Mouse (Mus musculus) midbrain, postnatal 0 days (tissue): Measurements from ENCODE around the gene Tnip1. TPM values are rescaled to one million over a fixed set of nuclear protein-coding genes. Genes with fewer than 3 reads are reported as not detected.
A peak's percentile ranks its signal among the peaks of the same experiment; 100 is the strongest.

Source experiments
- ATAC-seq: fragments of 200-750 bp; cut with Nextera tagmentation; 2 replicates; pipeline ENCODE4 v1.8.0; 2017; ENCODE audit warnings: moderate number of reproducible peaks, mild to moderate bottlenecking, moderate TSS enrichment, moderate library complexity; ENCODE audit not compliant: low FRiP score
- DNase-seq: peaks from one replicate; pipeline ENCODE4 v3.0.0-alpha.2; 2015; ENCODE audit warnings: low spot score
- H3K27ac ChIP-seq: fragments of 300-500 bp; sonication (generic); 2 replicates; pipeline ENCODE4 v1.5.1; 2014; ENCODE audit warnings: low read depth, mild to moderate bottlenecking, low read length, mixed read lengths
- H3K27me3 ChIP-seq: fragments of 300-500 bp; sonication (generic); 2 replicates; pipeline ENCODE4 v1.6.1; 2014; ENCODE audit warnings: low read length, control low read depth, mixed read lengths; ENCODE audit not compliant: insufficient read depth
- H3K36me3 ChIP-seq: fragments of 300-500 bp; sonication (generic); 2 replicates; pipeline ENCODE4 v1.6.1; 2014; ENCODE audit warnings: low read length, control low read depth, mixed read lengths; ENCODE audit not compliant: insufficient read depth
- H3K4me1 ChIP-seq: fragments of 300-500 bp; sonication (generic); 2 replicates; pipeline ENCODE4 v1.6.1; 2014; ENCODE audit warnings: mild to moderate bottlenecking, control low read depth, antibody characterized with exemption, low read length, mixed read lengths; ENCODE audit not compliant: insufficient read depth
- H3K4me2 ChIP-seq: fragments of 300-500 bp; sonication (generic); 2 replicates; pipeline ENCODE4 v1.6.1; 2014; ENCODE audit warnings: low read depth, mild to moderate bottlenecking, low read length, mixed read lengths; ENCODE audit not compliant: poor library complexity, severe bottlenecking
- H3K4me3 ChIP-seq: fragments of 300-500 bp; sonication (generic); 2 replicates; pipeline ENCODE4 v1.5.1; 2014; ENCODE audit warnings: low read depth, mild to moderate bottlenecking, low read length, moderate library complexity
- H3K9ac ChIP-seq: fragments of 300-500 bp; sonication (generic); replicated peaks from 2 replicates; pipeline ENCODE4 v1.6.1; 2014; ENCODE audit warnings: mild to moderate bottlenecking, low read length, moderate library complexity, mixed read lengths; ENCODE audit not compliant: poor library complexity, severe bottlenecking
- H3K9me3 ChIP-seq: fragments of 300-500 bp; sonication (generic); 2 replicates; pipeline ENCODE4 v1.6.1; 2016; ENCODE audit warnings: low read length, control low read depth
- CTCF ChIP-seq: IDR thresholded peaks from 2 replicates; pipeline ENCODE4 v1.5.1; 2016; ENCODE audit warnings: antibody characterized with exemption, mild to moderate bottlenecking
- WGBS: fragments of 180-500 bp; shearing (Covaris S2); extraction: QIAGEN DNeasy Blood & Tissue Kit; methylation state at CpG from one replicate; pipeline ENCODE4 v1.1.7; 2014; 5-methylcytosine and 5-hydroxymethylcytosine counted together
- polyA plus RNA-seq: library from polyadenylated mRNA; unstranded; fragments of >200 nt; fragmentation: Nextera tagmentation; extraction: Ambion mirVana; gene quantifications from 2 replicates; pipeline ENCODE4 v1.2.1, GENCODE M21; 2015
- total RNA-seq: library from RNA; depleted of rRNA; stranded (reverse); fragments of >200 nt; gene quantifications from 2 replicates; pipeline ENCODE4 v1.2.3, GENCODE M21; 2014

The Tnip1 gene
- total and polyA plus RNA-seq, 2 experiments from 2014 or later: 17.2 to 19.2 TPM

- Histone ChIP-seq H3K4me3 (no peak overlapping the region), H3K9ac (no peak overlapping the region), H3K27ac (no peak overlapping the region), H3K36me3 (peaks cover 42% of the 10 kb centered on the region), H3K9me3 (no peaks in the 10 kb centered on the region), H3K4me1 (no peaks in the 10 kb centered on the region), H3K4me2 (no peak overlapping the region), H3K27me3 (no peaks in the 10 kb centered on the region)
- no peak for TF ChIP-seq CTCF
- DNase-seq: no peak
- no peak for ATAC-seq
- WGBS: 45% methylated on average over 7 of the region's 7 CpGs
Observed at GRCm38 (mm10) chr11:54921798-54922197, 40.9 kb downstream of the Tnip1 start.

DNA sequence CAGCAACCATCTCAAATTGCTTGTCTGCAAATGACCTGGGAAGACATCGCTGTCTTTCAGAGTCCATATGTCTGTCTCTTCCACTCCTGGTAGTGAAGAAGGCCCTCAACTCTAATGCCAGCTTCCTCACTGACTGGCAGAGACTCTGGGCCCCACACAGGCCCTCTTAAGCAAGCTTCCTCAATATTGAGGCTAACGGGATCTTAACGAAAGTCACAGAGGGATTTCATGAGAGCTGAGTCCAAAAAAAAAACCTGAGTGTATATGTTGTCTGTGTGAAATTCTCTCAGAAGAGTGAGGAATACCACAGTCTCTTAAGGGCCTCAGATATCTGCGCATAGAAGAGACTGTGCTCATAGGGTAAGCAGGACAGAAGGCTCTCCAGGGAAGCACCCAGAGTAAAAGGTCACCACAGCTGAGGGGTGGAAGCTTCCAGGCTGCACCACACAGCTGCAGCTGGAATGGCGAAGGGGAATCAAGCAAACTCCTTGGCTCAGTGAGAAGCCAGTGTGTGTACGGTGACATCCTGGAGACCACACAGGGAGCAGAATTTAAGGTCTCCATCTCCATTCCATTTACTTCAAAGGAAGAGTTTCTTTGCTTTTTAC, 41.6 kb downstream of the Tnip1 start:
- no peak for DNase-seq
- 82% methylated on average over 6 of the region's 6 CpGs for WGBS
- Histone ChIP-seq H3K4me1 (no peaks in the 10 kb centered on the region), H3K36me3 (peaks cover 44% of the 10 kb centered on the region), H3K4me3 (no peak overlapping the region), H3K9me3 (no peaks in the 10 kb centered on the region), H3K27me3 (no peaks in the 10 kb centered on the region), H3K27ac (no peak overlapping the region), H3K4me2 (no peak overlapping the region), H3K9ac (no peak overlapping the region)
- no peak for ATAC-seq
- TF ChIP-seq CTCF: no peak

DNA sequence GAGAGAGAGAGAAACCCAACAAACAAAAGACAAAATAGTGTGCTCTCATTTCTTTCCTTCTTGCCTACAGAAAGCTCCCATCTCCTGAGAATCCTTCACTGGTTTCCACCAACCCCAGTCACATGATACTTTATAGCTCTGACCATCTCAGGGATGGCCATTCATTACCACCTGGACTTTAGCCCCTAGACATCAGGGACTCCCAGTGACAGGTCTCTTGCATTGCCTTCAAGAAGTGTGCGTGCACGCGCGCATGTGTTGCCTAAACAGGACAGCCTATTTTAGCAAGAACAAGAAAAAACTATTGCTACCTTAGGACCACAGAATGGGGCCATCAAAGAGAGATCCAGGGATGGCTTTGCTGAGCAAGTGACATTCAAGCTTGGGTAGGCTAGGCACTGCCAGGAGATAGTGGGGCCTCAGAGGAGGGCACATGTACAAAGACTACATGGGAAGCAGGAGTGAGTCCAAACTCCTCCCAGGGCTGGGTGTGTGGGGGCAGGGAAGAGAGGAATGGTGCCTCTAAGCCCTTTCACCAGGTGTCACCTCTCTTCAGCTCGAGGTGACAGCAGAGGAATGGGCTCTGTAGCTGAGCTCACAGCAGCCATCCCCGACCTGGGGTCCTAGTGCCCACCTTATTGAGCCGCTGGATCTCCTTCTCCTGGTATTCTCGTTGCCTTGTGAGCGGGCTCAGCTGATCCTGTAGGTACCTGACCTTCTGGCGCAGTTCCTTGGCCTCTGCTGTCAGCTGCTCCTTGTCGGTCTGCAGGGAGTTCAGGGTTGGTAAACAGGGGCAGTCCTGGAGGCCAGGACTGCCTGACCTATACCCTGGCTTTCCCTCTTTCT, 42.4 kb downstream of the Tnip1 start:
- no peak overlapping the region for H3K27ac ChIP-seq

GRCm38 (mm10) chr11:54918273-54918672, 44.4 kb downstream of the Tnip1 start:
- 89% methylated on average over 4 of the region's 4 CpGs for WGBS
- no peaks in the 10 kb centered on the region for H3K9me3 ChIP-seq
- H3K27ac ChIP-seq: no peak overlapping the region
- no peak for ATAC-seq
- no peaks in the 10 kb centered on the region for H3K4me1 ChIP-seq
- peak; percentile 39 for TF ChIP-seq CTCF
- no peak overlapping the region for H3K9ac ChIP-seq
- no peak overlapping the region for H3K4me2 ChIP-seq
- no peak for DNase-seq
- no peaks in the 10 kb centered on the region for H3K27me3 ChIP-seq
- H3K4me3 ChIP-seq: no peak overlapping the region
- peaks cover 46% of the 10 kb centered on the region for H3K36me3 ChIP-seq

More for the DNA sequence above, 42.4 kb downstream of the Tnip1 start:
- no peaks in the 10 kb centered on the region for H3K27me3 ChIP-seq
- ATAC-seq (no peak), DNase-seq (no peak)
- no peak overlapping the region for H3K4me3 ChIP-seq
- H3K9me3 ChIP-seq: no peaks in the 10 kb centered on the region
- no peak overlapping the region for H3K4me2 ChIP-seq
- no peak overlapping the region for H3K9ac ChIP-seq
- peaks cover 45% of the 10 kb centered on the region for H3K36me3 ChIP-seq
- H3K4me1 ChIP-seq: no peaks in the 10 kb centered on the region
- WGBS: 84% methylated on average over 11 of the region's 11 CpGs
- no peak for TF ChIP-seq CTCF

DNA sequence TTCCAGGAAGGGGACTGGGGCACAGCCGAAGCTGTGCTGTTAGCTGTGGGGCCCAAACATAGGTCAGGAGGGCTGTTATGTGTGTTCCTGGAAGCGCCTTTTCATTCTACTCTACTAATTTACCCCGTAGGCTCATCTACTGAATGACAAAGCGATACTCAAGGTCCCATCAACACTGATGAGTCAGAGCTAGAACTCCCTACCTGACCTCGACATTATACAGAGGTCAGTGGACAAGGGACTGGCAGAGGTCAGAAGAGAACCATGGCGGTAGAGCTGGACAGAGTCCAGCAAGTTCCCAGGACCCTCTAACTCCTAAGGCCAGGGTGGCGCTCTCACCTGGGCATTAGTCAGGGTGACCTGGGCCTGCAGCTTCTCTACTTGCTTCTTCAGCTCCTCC, 45.3 kb downstream of the Tnip1 start:
- DNase-seq (no peak), ATAC-seq (no peak)
- Histone ChIP-seq H3K9ac (no peak overlapping the region), H3K4me3 (no peak overlapping the region), H3K27ac (no peak overlapping the region), H3K36me3 (peaks cover 39% of the 10 kb centered on the region), H3K4me1 (no peaks in the 10 kb centered on the region), H3K4me2 (no peak overlapping the region), H3K27me3 (no peaks in the 10 kb centered on the region), H3K9me3 (no peaks in the 10 kb centered on the region)
- WGBS: 97% methylated on average over 7 of the region's 7 CpGs
- no peak for TF ChIP-seq CTCF

GRCm38 (mm10) chr11:54913841-54914240, 48.9 kb downstream of the Tnip1 start:
- DNase-seq (no peak), ATAC-seq (no peak)
- Histone ChIP-seq H3K27ac (no peak overlapping the region), H3K27me3 (no peaks in the 10 kb centered on the region), H3K4me2 (no peak overlapping the region), H3K9me3 (no peaks in the 10 kb centered on the region), H3K4me3 (no peak overlapping the region), H3K4me1 (no peaks in the 10 kb centered on the region), H3K9ac (no peak overlapping the region), H3K36me3 (peaks cover 39% of the 10 kb centered on the region)
- WGBS: 92% methylated on average over 5 of the region's 5 CpGs
- TF ChIP-seq CTCF: no peak
